Mouse (Mus musculus) liver, embryonic 12.5 days (tissue): ENCODE data around the gene Gm20390. TPM values are rescaled to one million over a fixed set of nuclear protein-coding genes. Genes with fewer than 3 reads are reported as not detected.
A peak's percentile ranks its signal among the peaks of the same experiment; 100 is the strongest.
"Not testable (repeated sequence)": the region's sequence is repeated elsewhere in the genome, so short reads cannot be mapped to it uniquely, and the experiment has no call there.

Experiments used
- ATAC-seq: fragments of 200-750 bp; cut with Nextera tagmentation; 2 replicates; pipeline ENCODE4 v1.8.0; 2017; ENCODE audit warnings: moderate number of reproducible peaks, mild to moderate bottlenecking, moderate library complexity
- H3K27ac ChIP-seq: fragments of 300-500 bp; sonication (generic); 2 replicates; pipeline ENCODE4 v1.5.1; 2016; ENCODE audit warnings: mild to moderate bottlenecking
- H3K27me3 ChIP-seq: fragments of 300-500 bp; sonication (generic); replicated peaks from 2 replicates; pipeline ENCODE4 v1.6.1; 2016; ENCODE audit warnings: mild to moderate bottlenecking, moderate library complexity
- H3K36me3 ChIP-seq: fragments of 300-500 bp; sonication (generic); 2 replicates; pipeline ENCODE4 v1.6.1; 2016; ENCODE audit warnings: mild to moderate bottlenecking, moderate library complexity
- H3K4me1 ChIP-seq: fragments of 300-500 bp; sonication (generic); 2 replicates; pipeline ENCODE4 v1.6.1; 2016
- H3K4me2 ChIP-seq: fragments of 300-500 bp; sonication (generic); 2 replicates; pipeline ENCODE4 v1.6.1; 2016; ENCODE audit warnings: mild to moderate bottlenecking, moderate library complexity
- H3K4me3 ChIP-seq: fragments of 300-500 bp; sonication (generic); 2 replicates; pipeline ENCODE4 v1.5.1; 2016; ENCODE audit warnings: mild to moderate bottlenecking, moderate library complexity
- H3K9ac ChIP-seq: fragments of 300-500 bp; sonication (generic); 2 replicates; pipeline ENCODE4 v1.6.1; 2016; ENCODE audit warnings: mild to moderate bottlenecking, moderate library complexity
- H3K9me3 ChIP-seq: fragments of 300-500 bp; sonication (generic); replicated peaks from 2 replicates; pipeline ENCODE4 v1.6.1; 2016; ENCODE audit warnings: mild to moderate bottlenecking, moderate library complexity
- WGBS: fragments of 180-500 bp; shearing (Covaris S2); methylation state at CpG from one replicate; pipeline ENCODE4 v1.1.7; 2016; ENCODE audit not compliant: insufficient replicate concordance; 5-methylcytosine and 5-hydroxymethylcytosine counted together
- polyA plus RNA-seq: library from polyadenylated mRNA; unstranded; fragments of >200 nt; fragmentation: Nextera tagmentation; extraction: Ambion mirVana; gene quantifications from 2 replicates; pipeline ENCODE4 v1.2.1, GENCODE M21; 2016

Gm20390 gene
- polyA plus RNA-seq, 1 experiment from 2014 or later: 272 TPM

- Histone ChIP-seq H3K9me3 (no peaks in the 10 kb centered on the region), H3K27me3 (no peaks in the 10 kb centered on the region), H3K36me3 (peaks cover 68% of the 10 kb centered on the region), H3K27ac (no peak overlapping the region), H3K4me2 (no peak overlapping the region), H3K4me3 (no peak overlapping the region), H3K9ac (no peak overlapping the region), H3K4me1 (peaks cover 38% of the 10 kb centered on the region)
- WGBS: 72% methylated on average over 4 of the region's 4 CpGs
- ATAC-seq: no peak
These were observed 10.3 kb downstream of the Gm20390 start for GRCm38 (mm10) chr11:93957746-93958145.

GRCm38 (mm10) chr11:93957031-93957555 is 11.0 kb downstream of the Gm20390 start:
- Histone ChIP-seq H3K4me2 (no peak overlapping the region), H3K9me3 (no peaks in the 10 kb centered on the region), H3K36me3 (peaks cover 68% of the 10 kb centered on the region), H3K9ac (no peak overlapping the region), H3K4me3 (no peak overlapping the region), H3K27ac (no peak overlapping the region), H3K4me1 (peaks cover 43% of the 10 kb centered on the region), H3K27me3 (no peaks in the 10 kb centered on the region)
- no peak for ATAC-seq
- 70% methylated on average over 2 of the region's 2 CpGs for WGBS

DNA sequence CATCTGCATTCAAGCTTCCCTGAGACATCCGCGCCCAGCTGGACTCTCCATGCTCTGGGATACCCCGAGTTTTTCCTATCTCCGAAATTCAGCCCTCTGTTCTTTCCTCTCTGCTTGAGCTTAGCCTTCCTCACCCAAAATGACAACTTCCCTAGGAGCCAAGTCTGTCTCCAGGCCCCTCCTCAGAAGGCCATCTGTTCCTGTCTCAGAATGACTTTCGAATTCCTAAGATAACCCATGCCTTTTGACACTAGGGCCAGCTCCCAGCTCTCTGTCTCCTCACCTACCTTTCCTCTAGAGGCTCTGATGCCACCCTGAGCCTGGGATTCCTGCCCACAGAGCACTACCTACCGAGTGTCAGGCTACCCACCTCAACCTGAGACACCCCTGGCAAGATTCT is 11.9 kb downstream of the Gm20390 start, which contains the start of gene Nme2:
Nme2 (minus strand) TSS at position 101 of the 400 bp plus-strand sequence.
- Histone ChIP-seq H3K36me3 (peaks cover 67% of the 10 kb centered on the region), H3K27ac (peak within 1 kb of the TSS; percentile 78), H3K9ac (peak within 1 kb of the TSS; percentile 67), H3K27me3 (no peaks in the 10 kb centered on the region), H3K4me2 (peak within 1 kb of the TSS; percentile 85), H3K4me1 (peaks cover 43% of the 10 kb centered on the region), H3K9me3 (no peaks in the 10 kb centered on the region), H3K4me3 (peak within 1 kb of the TSS; percentile 66)
- ATAC-seq: peak; percentile 3; the same call in 1 of the 2 replicates
- WGBS: 1% methylated on average over 6 of the region's 6 CpGs

DNA sequence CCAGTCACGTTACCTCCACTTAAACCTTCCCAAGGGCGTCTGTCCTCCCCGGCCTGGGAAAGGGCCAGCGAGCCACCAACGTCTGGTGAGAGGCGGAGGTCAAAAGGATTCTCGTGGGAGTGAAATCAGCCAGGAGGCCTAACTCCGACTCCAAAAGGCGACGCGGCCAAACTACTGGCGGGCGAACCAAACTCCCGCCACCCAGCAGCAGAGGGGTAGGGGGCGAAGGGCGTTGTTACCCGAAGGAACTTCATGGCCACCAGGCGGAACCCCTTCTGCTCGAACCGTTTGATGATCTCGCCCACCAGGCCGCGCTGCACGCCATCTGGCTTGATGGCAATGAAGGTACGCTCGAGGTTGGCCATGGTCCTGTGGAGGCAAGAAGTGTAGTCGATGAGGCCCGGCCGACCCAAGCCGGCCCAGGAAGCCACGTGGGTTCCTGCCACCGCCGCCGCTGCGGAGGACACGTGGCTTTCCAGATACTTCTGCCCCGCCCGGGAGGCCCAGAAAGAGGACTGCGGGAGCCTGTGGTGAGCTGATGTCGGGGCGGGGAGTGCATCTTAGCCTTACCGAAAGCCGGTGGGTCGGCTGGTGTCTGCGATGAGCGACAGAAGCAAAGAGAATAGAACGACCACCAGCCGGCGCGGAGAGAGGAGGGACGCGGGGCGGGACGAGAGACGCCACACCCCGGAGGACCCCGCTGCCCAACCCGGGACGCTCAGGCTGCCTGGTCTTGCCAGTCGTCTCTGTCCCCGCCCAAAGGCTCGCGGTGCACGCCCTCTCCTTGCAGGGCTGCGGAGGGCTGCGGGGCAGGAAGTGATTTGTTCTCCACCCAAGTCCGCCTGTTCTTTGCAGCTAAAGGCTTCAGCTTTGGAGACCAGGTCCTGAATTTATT is 12.6 kb downstream of the Gm20390 start:
- Histone ChIP-seq H3K9me3 (no peaks in the 10 kb centered on the region), H3K4me1 (peaks cover 43% of the 10 kb centered on the region), H3K4me3 (peak overlapping the region; percentile 66), H3K36me3 (peaks cover 67% of the 10 kb centered on the region), H3K27me3 (no peaks in the 10 kb centered on the region), H3K27ac (peak overlapping the region; percentile 78), H3K9ac (peak overlapping the region; percentile 67), H3K4me2 (peak overlapping the region; percentile 85)
- 1% methylated on average over 65 of the region's 67 CpGs for WGBS
- peak; percentile 94 for ATAC-seq

DNA sequence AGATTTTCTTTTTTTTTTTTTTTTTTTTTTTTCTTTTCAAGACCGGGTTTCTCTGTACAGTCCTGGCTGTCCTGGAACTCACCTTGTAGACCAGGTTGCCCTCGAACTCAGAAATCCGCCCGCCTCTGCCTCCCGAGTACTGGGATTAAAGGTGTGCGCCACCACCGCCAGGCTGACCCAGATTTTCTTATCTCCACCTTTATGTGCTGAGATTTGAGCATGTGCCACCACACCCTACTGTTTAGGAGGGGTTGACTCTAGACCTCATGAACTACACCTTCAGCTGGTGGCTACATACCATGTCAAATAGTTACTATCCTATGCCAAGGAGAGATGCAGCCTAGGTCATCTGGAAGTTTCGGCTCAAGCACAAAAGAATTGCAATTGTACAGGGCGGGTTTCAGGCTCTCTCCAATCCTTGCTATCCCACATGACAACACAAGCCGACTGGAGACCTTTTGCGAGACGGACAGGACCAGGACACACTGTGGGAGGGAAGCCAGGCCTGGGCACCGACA is 13.3 kb downstream of the Gm20390 start:
- Histone ChIP-seq H3K27me3 (no peaks in the 10 kb centered on the region), H3K9me3 (no peaks in the 10 kb centered on the region), H3K36me3 (peaks cover 67% of the 10 kb centered on the region), H3K4me2 (peak overlapping the region; percentile 85), H3K4me1 (peaks cover 43% of the 10 kb centered on the region), H3K27ac (peak overlapping the region; percentile 78), H3K4me3 (peak overlapping the region; percentile 66), H3K9ac (peak overlapping the region; percentile 67)
- 21% methylated on average over 13 of the region's 13 CpGs for WGBS
- no peak for ATAC-seq

DNA sequence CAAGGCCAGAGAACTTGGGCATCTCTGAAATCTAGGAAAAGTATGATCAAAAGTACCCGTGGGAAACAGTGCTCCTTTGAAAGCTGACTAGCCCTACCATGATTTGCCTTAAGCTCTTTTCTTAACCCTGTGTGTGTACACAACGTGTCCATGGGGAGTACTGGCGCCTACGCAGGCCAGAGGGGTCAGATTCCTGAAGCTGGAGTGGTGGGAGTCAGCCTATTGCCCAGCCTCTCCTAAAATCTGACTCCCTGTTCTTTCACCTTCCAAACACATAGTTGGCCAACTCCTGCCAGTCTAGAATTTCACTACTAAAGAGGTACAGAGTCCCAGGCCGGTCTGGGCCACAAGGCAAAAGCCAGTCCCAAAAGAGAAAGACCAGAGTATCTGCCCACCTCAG is 15.7 kb downstream of the Gm20390 start:
- Histone ChIP-seq H3K4me2 (no peak overlapping the region), H3K4me1 (peaks cover 43% of the 10 kb centered on the region), H3K27ac (no peak overlapping the region), H3K9me3 (no peaks in the 10 kb centered on the region), H3K4me3 (no peak overlapping the region), H3K9ac (no peak overlapping the region), H3K27me3 (no peaks in the 10 kb centered on the region), H3K36me3 (peaks cover 63% of the 10 kb centered on the region)
- 74% methylated on average over 5 of the region's 5 CpGs for WGBS
- no peak for ATAC-seq

DNA sequence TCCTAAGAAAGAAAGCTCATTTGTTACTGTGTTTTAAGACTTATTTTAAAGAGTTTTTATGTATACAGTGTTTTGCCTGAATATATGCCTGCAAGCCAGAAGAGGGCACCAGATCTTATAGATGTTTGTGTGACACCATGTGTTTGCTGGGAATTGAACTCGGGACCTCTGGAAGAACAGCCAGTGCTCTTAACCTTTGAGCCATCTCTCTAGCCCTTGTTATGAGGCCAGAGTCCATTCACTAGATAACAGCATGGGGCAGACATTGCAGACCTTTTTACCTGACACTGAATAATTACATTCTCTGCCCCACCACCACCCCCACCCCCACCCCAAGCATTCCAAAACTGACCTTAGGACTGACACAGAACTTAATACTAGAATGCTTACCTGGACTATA is 18.0 kb downstream of the Gm20390 start:
- no peak overlapping the region for H3K27ac ChIP-seq
- no peaks in the 10 kb centered on the region for H3K27me3 ChIP-seq
- ATAC-seq: no peak
- H3K4me2 ChIP-seq: no peak overlapping the region
- no peak overlapping the region for H3K9ac ChIP-seq
- 76% methylated on average over 1 of the region's 1 CpGs for WGBS
- H3K4me3 ChIP-seq: no peak overlapping the region
- no peaks in the 10 kb centered on the region for H3K9me3 ChIP-seq
- peaks cover 59% of the 10 kb centered on the region for H3K36me3 ChIP-seq
- H3K4me1 ChIP-seq: peaks cover 21% of the 10 kb centered on the region

DNA sequence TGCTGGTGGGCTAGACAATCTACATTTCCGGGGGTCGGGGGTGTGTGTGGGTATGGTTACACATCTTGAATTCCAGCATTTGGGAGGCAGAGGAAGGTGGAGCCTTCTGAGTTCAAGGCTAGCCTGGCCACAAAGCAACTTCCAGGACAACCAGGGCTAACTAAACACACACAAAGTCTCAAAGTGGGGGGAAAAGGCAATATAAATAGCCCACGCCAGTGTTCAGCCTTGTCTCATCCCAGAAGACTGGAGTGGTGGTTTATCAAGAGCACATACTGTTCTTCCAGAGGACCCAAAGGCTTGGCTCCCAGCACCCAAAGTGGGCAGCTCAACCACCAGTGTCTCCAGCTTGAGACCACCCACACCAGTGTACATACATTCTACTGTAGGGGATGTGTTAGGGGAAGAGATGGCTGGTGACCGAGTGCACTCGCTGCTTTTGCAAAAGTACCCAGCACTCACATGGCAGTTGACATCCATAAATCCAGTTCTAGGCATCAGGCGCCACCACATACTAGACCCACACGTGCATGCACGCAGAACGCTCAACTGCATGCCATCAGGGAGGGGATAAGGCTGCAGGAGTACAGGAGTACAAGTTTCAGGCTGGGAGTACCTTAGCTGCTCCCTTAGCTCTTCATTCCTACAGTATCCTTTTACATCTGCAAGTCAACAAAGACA is 19.1 kb downstream of the Gm20390 start:
- Histone ChIP-seq H3K27ac (no peak overlapping the region), H3K4me3 (no peak overlapping the region), H3K4me2 (no peak overlapping the region), H3K9ac (no peak overlapping the region), H3K36me3 (peaks cover 57% of the 10 kb centered on the region), H3K4me1 (peaks cover 15% of the 10 kb centered on the region), H3K27me3 (no peaks in the 10 kb centered on the region), H3K9me3 (no peaks in the 10 kb centered on the region)
- ATAC-seq: no peak
- 79% methylated on average over 9 of the region's 9 CpGs for WGBS

- no peak overlapping the region for H3K4me3 ChIP-seq
- no peak overlapping the region for H3K9ac ChIP-seq
- H3K27ac ChIP-seq: no peak overlapping the region
- H3K4me2 ChIP-seq: no peak overlapping the region
- H3K4me1 ChIP-seq: no peaks in the 10 kb centered on the region
- WGBS: 74% methylated on average over 3 of the region's 3 CpGs
- ATAC-seq: no peak
- no peaks in the 10 kb centered on the region for H3K9me3 ChIP-seq
- H3K27me3 ChIP-seq: no peaks in the 10 kb centered on the region
- peaks cover 31% of the 10 kb centered on the region for H3K36me3 ChIP-seq
These were observed 23.1 kb downstream of the Gm20390 start for GRCm38 (mm10) chr11:93944986-93945385.

DNA sequence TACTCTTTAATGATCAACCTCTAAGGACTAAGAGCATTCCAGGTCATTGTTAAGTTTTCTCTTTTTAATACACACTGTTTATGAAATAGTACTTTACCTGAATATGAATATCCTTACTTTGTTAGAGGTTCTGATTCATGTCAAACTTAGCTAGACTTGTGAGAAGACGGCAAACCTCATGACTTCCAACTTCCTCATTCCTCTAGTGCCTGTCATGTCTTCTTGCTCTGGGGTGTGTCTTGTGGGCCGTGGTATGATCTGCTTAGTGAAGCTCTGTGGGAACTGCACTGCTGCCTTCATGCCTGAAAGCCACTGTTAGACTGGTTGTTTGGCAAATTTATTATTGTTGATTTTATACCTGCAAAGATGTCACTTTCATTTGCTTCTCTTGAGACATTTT is 27.2 kb downstream of the Gm20390 start:
- peaks cover 30% of the 10 kb centered on the region for H3K36me3 ChIP-seq
- WGBS: 24% methylated on average over 2 of the region's 2 CpGs
- ATAC-seq: no peak
- no peak overlapping the region for H3K4me2 ChIP-seq
- no peaks in the 10 kb centered on the region for H3K4me1 ChIP-seq
- H3K4me3 ChIP-seq: no peak overlapping the region
- H3K27ac ChIP-seq: no peak overlapping the region
- no peaks in the 10 kb centered on the region for H3K27me3 ChIP-seq
- no peak overlapping the region for H3K9ac ChIP-seq
- no peaks in the 10 kb centered on the region for H3K9me3 ChIP-seq

DNA sequence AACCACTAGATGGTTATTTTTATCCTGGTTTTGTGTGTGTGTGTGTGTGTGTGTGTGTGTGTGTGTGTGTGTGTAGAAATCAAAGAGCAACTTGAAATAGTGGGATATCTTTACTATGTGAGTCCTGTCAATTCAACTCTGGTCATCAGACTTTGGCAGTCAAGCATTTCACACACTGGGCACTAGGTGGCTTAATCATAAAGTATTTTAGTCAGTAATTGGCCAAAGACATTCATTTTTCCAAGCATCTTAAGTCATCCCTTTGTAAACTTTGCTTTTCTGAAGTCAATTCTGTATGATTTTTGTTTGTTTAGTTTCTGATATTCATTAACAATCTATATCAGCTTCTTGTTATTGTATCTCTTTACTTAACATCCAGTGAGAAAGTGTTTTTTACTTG is 39.0 kb downstream of the Gm20390 start:
- no peaks in the 10 kb centered on the region for H3K4me1 ChIP-seq
- peaks cover 83% of the 10 kb centered on the region for H3K36me3 ChIP-seq
- H3K4me3 ChIP-seq: no peak overlapping the region
- H3K9me3 ChIP-seq: no peaks in the 10 kb centered on the region
- ATAC-seq: no peak
- H3K27ac ChIP-seq: no peak overlapping the region
- H3K4me2 ChIP-seq: no peak overlapping the region
- no peak overlapping the region for H3K9ac ChIP-seq
- H3K27me3 ChIP-seq: no peaks in the 10 kb centered on the region

GRCm38 (mm10) chr11:93915019-93915418 is 53.1 kb downstream of the Gm20390 start:
- H3K27ac ChIP-seq, H3K27me3 ChIP-seq, ATAC-seq, H3K4me2 ChIP-seq, H3K9me3 ChIP-seq, H3K9ac ChIP-seq, H3K4me1 ChIP-seq, H3K4me3 ChIP-seq: not testable (repeated sequence)
- H3K36me3 ChIP-seq: peaks cover 84% of the 10 kb centered on the region
- WGBS: 84% methylated on average over 2 of the region's 2 CpGs
